Mouse (Mus musculus) WW6 (cell line): ENCODE measurements at regions not wholly inside any gene's neighbourhood (a gene's known extent, or its start where the extent isn't known, plus 50 kb on each side); places are given as distances from the start of the nearest gene placed in this dataset.

Experiments
- DNase-seq: peaks from one replicate; pipeline ENCODE4 v3.0.0-alpha.2; 2013; ENCODE audit warnings: low read depth, low spot score

DNA sequence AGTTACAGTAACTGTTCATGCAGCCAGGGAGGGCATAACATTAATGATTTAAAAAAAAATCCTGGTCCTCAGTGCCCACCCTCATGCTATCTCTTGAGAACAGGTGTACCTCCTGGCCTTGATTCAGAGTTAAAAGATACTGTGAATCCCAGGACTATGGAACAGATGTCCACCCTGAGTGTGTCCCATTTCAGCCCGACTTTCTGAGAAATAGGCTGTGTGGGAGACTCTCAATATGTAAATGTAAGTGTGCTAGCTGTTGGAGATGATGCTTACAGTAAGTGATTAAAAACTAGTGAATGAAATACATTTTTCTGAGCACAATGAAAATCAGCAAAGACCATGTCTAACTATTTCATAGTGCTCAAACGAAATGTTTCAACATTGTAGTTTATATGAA, 219.2 kb downstream of the Etaa1 start:
- DNase-seq, result no peak

DNA sequence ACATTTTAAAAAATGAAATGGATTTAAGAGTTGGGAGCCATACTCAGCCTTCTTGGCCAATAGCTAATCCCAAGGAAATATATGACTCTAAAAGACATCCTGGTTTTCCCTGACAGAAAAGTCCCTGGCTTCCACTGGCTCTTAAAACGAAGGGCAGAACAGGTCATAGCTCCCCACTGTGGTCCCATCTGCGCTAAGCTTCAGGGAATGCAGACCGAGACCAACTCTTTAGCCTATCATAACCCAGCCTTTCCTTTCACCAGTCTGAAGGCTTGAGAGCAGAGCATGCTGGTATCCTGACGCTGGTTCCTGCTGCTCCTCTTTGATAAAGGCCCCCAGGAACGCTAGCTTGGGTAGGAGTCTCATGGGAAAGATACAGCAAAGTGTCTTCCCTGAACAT, 214.8 kb downstream of the Etaa1 start:
- DNase-seq, result no peak

DNA sequence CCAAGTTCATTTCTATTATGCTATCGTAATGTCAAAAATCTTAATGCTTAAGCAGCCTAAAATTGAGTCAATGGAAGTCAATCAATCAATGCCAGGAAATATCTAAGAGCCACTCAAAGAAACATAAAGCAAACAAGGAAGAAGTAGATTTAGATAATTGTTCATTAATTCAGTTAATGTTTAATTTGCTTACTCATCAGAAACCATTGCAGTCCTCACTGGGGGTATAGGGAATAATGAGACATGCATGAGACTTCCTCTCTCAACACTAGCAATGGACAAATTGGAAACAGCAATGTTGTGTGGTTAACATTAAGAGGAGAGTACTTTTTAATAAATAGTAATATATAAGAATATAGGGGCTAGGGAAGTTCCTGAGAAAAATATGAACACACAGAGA, 209.9 kb downstream of the Etaa1 start:
- DNase-seq, result no peak

GRCm38 (mm10) chr11:17750345-17750744, 203.3 kb downstream of the Etaa1 start:
- DNase-seq, result no peak

- DNase-seq, result no peak
Measured at GRCm38 (mm10) chr11:17759224-17759623, 194.5 kb downstream of the Etaa1 start.

DNA sequence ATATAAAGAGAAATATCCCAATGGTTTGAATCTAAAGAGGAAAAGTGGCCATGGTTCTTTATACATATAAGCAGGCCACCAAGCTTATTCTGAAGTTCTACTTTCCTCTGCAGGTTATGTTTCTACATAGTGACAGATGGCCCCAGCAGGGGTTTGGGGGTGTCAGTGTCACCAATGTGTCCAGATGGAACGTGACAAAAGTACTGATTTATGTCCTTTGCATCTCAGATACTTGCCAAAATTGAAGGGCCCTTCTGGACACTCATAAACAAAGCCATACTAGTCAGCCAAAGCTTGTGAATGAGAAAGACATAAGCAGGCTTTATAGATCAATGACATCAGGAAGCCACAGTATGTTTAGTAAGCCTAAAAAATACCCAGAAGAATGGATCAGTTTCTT, 190.3 kb downstream of the Etaa1 start:
- no peak for DNase-seq

GRCm38 (mm10) chr11:17764146-17764545, 189.5 kb downstream of the Etaa1 start:
- no peak for DNase-seq

- DNase-seq, result no peak
Measured at GRCm38 (mm10) chr11:17768345-17768759, 185.3 kb downstream of the Etaa1 start.

DNA sequence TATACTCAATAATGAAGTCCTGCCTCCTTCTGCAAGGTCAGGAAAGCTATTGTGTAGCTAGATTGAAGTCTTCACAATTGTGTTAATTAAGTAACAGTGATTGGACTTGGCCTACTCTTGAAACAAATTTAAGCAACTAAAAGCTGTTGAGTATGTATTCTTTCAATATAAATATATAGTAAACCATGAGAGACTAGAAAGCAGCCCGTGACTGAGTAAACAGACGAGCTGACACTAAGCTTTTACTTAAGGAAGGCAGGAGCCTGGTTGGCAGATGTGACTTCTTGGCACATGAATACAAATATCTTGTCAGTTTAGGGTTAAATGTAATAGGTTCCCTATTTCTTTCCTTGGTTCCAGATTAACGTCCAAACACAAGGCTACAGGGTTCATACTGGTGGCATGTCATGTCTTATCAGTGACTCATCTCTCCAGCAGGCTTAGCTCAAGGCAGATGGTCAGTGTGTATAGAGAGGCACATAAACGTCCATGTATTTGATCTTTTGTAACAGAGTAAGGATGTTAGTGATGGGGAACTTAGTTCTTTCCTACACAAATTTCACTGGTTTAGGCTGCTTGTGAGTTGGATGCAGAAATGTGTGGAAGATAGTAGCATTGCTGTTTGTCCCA, 184.7 kb downstream of the Etaa1 start:
- no peak for DNase-seq

DNA sequence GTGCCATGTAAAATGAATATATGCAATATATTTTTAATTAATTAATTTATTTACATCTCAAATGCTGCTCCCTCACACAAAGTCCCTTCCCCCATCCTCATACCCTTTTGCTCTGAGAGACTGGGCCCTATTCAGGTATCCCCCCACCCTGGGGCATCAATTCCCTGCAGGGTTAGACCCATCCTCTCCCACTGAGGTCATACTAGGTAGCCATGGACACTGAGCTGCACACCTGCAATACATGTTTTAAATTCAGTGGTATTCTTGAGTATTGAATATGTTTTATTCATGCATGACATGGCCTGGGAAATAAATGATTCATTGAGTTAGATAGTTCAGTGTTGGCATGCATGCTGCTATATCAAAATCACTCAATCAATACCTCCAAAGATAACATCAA, 156.0 kb downstream of the Etaa1 start:
- DNase-seq, result no peak

DNA sequence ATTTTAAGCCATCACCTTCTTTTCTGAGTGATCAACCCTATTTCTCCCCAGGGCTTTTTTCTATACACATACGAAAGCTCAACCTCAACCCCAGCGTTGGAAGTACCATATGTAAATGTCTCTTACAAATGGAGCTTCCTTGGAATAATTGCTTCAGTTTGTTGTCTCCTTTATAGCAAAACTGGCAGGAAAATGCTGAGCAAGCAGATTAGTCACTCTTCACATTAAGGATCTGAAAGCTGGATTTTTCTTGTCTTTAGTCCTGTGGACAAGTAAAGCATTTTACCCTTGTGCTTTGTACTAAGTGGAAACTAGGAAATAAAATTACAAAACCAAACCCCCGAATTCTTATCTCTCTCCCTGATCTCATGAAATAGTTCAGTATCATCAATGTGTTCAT, 145.8 kb downstream of the Etaa1 start:
- DNase-seq, result no peak

DNA sequence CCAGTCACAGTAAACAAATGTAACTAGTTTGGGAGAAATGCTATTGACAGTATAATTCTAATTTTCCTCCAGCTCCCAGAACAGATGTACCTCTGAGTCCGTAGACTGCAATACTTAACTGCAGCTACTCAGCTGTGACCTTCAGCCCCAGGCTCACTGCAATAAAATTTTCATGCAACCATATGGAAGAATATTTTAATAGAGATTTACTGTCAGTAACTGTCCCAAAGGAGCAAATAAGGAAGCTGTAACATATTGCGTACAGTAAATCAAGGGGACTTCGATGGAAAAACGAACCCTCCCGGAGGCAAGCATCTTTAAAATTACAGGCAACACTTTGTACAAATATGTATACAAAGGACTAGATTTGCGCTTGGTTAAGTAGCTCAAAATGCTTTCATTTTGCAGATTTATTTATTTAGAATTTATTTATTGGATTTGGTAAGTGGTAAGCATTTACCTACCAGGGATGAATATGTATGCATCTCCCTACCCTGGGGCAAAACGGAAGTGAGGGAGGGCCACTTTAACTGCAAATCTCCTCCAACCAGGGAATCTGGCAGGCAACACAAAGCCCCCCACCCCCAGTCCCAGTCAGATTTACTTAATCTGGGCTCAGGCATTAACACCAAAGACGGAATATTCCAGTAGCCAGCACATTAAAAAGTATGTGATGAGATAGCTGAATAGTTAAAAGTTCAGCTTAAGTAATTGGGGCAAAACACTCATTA, 141.7 kb downstream of the Etaa1 start:
- DNase-seq, result no peak

- no peak for DNase-seq
Measured at GRCm38 (mm10) chr11:17842642-17843041, 111.0 kb downstream of the Etaa1 start.

DNA sequence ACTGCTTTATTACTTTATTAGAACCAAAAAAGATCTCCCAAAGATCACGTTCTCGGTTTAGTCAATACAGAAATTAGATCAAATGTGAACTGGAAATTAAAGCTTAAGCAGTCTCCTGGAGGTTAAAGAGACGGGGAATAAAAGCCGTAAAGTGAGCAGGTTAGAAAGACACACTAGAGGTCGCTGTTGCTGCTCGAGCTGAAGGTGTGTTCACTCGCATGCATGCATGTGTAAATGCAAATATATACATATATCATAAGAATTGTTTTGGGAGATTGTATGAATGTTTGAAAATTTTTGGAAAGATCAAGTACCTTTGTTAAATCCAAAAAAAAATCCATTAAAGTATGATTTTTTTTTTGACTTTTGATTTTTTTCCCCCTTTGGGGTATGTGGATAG, 101.3 kb downstream of the Etaa1 start:
- DNase-seq, result peak; percentile 14

DNA sequence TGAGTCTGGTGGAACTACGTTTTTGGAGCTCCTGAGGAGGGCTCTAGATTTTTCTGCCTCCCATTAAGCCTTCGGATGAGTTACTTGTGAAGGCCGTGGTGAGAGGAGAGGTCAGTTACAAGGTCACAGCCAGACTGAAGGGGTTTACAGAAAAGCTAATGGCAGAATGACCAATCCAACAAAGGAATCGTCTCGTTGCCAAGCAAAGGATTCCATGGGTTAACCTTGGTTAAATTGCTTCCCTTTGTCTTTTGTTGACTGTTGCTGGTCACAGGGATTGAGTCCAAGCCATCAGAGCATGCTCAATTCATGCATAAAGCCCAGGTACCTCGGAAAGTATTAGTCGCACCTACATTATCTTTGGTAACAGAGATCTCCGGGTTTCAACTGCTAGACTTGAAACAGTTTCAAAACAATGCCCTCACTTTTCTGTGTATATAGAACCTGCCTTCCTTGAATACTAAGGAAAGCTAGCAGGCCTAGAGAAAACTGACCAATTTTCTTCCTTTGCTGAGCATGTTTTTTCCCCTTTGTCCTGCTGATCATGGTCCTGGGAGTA, 100.3 kb downstream of the Etaa1 start:
- peak; percentile 24 for DNase-seq

GRCm38 (mm10) chr11:17853832-17854231, 99.8 kb downstream of the Etaa1 start:
- DNase-seq, result no peak

- no peak for DNase-seq
Measured at GRCm38 (mm10) chr11:17859364-17860131, 94.1 kb downstream of the Etaa1 start.

DNA sequence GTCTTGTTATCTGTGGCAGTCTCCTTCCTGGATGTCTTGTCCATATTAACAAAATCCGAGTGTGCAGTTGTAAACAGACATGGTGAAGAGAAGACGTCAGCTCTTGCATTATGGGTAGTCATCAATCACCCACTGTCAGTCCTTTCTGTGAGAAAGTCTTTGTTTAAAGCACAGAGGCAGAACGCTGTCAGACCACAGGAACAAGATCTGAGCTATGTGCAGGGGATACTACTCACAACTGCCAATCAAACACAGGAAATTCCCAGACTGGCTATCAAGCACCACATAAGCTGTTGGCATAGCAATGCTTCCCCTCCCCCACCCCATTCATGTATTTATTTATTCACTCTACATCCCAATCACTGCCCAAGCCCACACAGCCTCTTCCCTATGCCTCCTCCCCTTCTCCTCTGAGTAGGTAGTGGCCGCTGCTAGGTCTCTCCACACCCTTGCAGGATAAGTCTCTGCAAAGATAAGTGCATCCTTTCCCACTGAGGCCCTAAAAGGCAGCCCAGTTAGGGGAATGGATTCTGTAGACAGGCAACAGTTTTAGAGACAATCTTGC, 88.8 kb downstream of the Etaa1 start:
- no peak for DNase-seq

DNA sequence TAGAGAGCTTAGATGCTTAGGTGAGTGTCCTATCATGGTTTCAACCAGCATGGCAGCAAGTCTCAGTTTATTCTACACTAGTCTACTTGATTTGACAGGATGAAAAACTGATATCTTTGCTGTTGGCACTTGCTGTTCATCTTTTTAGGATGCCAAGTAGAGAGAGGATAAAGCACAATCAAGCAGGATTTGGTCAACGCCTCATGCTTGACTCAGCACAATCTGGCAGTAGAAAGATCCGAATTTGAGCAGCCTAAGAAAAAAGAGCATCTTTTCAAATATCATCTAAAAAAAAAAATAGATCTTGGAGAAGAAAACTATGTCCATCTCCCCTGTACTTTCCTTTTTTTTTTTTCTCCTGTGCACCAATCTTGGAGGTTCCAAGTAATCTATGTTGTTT, 83.0 kb downstream of the Etaa1 start:
- DNase-seq, result no peak

GRCm38 (mm10) chr11:17871920-17872319, 81.8 kb downstream of the Etaa1 start:
- no peak for DNase-seq

GRCm38 (mm10) chr11:17883276-17883675, 70.4 kb downstream of the Etaa1 start:
- DNase-seq, result peak; percentile 28
